Mouse (Mus musculus): Measurements from ENCODE around the gene Wfdc10.

- TF ChIP-seq POLR2A (IDR thresholded peaks at IDR 0.05; ENCODE audit: insufficient read depth, low read length) (no peak), CTCF (IDR thresholded peaks at IDR 0.05; ENCODE audit: low read depth, low read length) (no peak), EP300 (IDR thresholded peaks at IDR 0.05; ENCODE audit: insufficient read depth, low read depth, low read length) (no peak)
Measured at GRCm38 (mm10) chr2:164638696-164639095, 17.1 kb upstream of the Wfdc10 start, which contains the start of gene Wfdc16.
